Mouse (Mus musculus): ENCODE data around the gene Rad1.
"Not testable (repeated sequence)": the region's sequence is repeated elsewhere in the genome, so short reads cannot be mapped to it uniquely, and the experiment has no call there.

Rad1 gene

DNA sequence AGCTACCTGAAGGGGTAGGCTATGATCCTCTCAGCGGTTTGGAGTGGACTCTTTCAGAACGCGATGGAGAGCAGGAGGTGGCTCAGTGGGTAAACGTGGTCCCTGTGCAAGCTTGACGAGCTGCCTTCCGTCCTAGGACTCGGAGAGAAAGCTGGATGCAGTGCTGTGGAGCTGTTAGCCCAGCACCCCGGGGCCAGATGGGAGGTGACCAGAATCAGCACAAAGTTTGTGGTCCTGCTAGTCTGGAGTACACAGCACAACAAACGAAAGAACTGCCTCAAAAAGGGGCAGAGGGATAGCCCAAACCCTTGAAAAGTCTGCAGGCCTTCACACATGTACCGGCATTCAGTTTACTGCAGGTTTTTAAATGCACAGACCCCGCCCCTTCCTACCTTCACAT lies 10.1 kb downstream of the Rad1 start:
- ChIA-PET CTCF (no interaction called here), POLR2A (interaction anchor here in 3 of 4 experiments (1.0 to 2.8 kb wide), 7 partner anchors 9 to 219 kb away, joined by 3 to 12 read pairs (median 3); partner anchors contain the start of genes Dnajc21 (in 2 of the 3) and Rai14 (in 1 of the 3))

DNA sequence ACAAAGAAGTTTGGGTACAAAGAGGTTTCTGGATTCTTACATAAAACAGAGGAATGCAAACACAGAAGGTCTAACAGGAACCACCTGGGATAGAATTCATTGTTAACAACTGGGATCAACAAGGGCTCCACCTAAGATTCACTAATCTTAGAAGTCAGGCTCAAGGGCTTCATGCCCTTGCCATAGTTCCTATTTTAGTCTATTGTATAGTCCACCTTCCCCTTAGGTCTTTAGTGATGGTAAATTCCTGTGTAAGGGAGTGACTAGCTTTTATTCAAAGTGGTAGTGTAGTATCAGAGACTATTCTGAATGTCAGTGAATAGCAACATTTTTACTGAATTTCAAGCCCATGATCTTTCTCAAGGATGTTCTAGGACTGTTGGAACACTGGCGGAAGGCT lies 10.9 kb downstream of the Rad1 start:
- ChIA-PET POLR2A (interaction anchor here in 3 of 4 experiments (0.5 to 2.8 kb wide), 13 partner anchors 9 to 1316 kb away, joined by 3 to 12 read pairs (median 4); partner anchors contain the start of genes Dnajc21 (in 2 of the 3), Rai14 (in 2 of the 3), Brix1 (in 1 of the 3) and Rad1 (in 1 of the 3)), CTCF (interaction anchor here in 1 of 4 experiments (0.6 kb wide), 1 partner anchor 485 kb away, joined by 3 read pairs; the partner anchor contains the start of gene Amacr)

DNA sequence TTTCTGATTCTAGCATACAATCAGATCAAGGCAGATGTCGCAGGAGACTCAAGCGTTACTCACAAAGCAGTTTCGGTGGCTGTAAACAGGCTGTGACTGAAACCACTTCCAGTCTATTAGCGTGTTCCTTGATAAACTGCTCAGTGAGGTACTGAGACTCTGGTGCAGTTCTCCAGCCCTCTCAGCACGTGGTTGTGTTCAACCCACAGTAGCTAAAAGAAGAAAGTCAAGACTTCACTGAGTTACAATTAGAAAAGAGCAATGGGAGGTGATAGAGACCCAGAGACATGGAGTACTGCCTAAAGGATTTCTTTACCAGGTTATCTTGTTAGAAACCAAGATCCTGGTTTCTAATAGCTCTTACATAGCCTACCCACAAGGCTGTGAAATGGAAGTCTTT lies 13.8 kb downstream of the Rad1 start:
- ChIA-PET POLR2A (interaction anchor here in 1 of 4 experiments (0.6 to 1.6 kb wide), 3 partner anchors 14 to 268 kb away, joined by 3 to 13 read pairs (median 3); partner anchors contain the start of genes Brix1, Dnajc21 and Rad1), CTCF (interaction anchor here in 1 of 4 experiments (1.2 kb wide), 1 partner anchor 216 kb away, joined by 3 read pairs; no protein-coding TSS in a partner anchor)

DNA sequence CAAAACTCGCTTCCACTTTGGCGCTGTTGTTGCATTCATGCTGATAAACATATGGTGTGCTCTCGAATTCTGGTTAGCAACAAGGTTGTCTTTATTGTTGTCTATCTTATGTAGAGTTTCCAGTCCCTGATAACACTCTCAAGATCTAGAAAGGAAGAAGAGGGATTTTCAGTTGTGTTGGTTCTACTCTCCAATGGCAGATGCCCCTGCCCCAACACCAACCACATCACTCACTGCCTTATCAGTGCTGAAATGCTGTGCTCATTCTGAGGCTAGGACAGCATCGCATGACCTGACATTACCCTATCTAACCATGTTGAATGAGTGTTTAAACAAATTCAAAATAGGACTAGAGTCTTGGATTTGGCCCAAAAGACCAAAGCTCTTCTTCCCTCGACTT lies 14.2 kb downstream of the Rad1 start:
- ChIA-PET CTCF (interaction anchor here in 3 of 4 experiments (0.7 to 1.2 kb wide), 3 partner anchors 215 to 401 kb away, joined by 3 read pairs; no protein-coding TSS in a partner anchor), POLR2A (interaction anchor here in 2 of 4 experiments (1.2 to 1.6 kb wide), 2 partner anchors 15 to 402 kb away, joined by 5 to 13 read pairs; partner anchors contain the start of genes Brix1 (in 1 of the 2) and Rad1 (in 1 of the 2))

DNA sequence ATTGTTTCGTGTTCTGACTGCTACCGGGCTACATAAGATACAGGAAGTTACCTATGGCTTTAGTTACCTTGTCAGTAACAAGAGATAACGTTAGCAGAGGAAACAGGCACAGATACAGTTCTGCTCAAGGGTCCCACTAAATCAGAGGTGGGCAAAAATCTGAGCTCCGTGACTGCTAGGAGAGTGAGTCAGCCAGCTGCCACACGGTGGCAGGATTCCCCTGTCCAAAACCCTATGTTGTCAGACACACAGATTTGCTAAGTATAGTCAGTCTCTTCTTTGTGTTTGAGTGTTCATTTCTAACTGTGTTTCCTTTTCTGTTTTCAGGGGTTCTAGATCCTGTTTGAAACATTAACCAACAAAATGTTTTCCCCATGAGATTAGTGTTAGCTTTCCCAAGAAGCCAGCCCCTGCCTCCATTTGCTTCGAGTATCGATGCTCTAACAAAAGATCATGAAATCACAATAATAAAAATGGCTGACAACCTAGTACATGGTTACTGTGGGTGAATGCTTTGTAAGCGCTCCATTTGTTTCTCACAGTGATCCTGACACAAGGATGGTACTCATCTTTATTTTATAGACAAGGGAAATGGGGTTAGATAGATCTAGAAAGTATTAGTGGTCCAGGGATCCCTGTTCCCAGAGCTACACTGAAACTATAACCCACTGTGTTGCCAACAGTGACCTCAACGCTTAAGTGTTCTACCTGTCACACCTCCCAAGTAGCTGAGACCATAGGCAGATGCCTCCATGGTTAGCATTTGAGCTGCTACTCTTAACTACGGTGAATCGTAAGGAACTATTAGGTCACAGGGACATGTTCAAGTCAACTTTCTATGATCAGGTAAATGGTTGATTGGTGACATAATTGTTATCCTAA lies 15.3 kb downstream of the Rad1 start:
- CTCF ChIA-PET, result interaction anchor here (0.5 to 2.3 kb wide), 34 partner anchors 9 to 905 kb away, joined by 3 to 13 read pairs (median 4); partner anchors contain the start of genes Brix1 (in 2 of the 4), Rad1 (in 2 of the 4) and Dnajc21 (in 1 of the 4)
- POLR2A ChIA-PET, result interaction anchor here in 3 of 4 experiments (0.5 to 1.9 kb wide), 11 partner anchors 13 to 1361 kb away, joined by 3 to 13 read pairs (median 4); partner anchors contain the start of genes Amacr (in 2 of the 3), Brix1 (in 1 of the 3), Lmbrd2 (in 1 of the 3) and Rad1 (in 1 of the 3)

DNA sequence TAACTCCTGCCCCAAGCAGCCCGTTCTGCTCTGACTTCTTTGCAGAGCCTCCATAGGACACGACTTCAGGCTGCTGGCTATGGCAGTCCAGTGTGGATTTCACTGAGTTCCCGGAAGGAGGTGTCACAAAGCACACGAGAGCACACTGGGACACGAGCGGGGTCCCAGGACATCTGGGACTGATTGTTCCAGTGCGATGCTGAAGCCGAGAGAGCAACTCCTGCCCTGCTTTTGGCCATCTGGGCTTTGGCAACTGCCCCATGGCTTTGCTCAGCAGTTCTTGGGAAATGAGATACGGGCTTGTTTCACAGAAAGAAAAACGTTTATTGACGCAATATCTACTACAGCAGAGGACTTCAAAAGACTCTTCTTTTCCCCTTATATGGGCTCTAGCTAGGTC lies 20.3 kb downstream of the Rad1 start:
- ChIA-PET POLR2A (interaction anchor here in 2 of 4 experiments (0.7 to 1.1 kb wide), 2 partner anchors 20 to 36 kb away, joined by 3 read pairs; partner anchors contain the start of genes Brix1 (in 1 of the 2), Dnajc21 (in 1 of the 2) and Rad1 (in 1 of the 2)), CTCF (no interaction called here)

DNA sequence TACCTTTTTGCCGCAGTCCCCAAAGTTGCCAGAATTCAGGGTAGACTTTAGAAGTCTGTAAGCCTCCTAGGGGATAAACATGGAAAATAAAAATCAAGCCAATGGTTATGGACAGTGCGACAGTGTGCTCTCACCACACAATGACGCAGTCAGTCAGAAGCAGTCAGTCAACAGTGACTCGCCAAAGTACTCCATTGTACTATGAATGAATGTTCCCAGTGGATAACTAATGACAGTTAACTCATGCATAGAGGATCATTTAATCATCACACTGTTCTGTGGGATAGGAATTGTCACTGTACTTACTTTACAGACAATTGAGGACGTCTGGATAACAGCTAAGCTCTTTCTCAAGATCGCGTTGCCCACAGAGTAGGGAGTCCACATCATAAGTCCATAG lies 29.3 kb downstream of the Rad1 start:
- ChIA-PET POLR2A (interaction anchor here in 3 of 4 experiments (0.7 to 1.7 kb wide), 4 partner anchors 137 to 1072 kb away, joined by 3 read pairs; partner anchors contain the start of gene Rai14 (in 1 of the 3)), CTCF (interaction anchor here in 3 of 4 experiments (0.6 to 1.4 kb wide), 3 partner anchors 10 to 68 kb away, joined by 3 to 5 read pairs (median 3); no protein-coding TSS in a partner anchor)

DNA sequence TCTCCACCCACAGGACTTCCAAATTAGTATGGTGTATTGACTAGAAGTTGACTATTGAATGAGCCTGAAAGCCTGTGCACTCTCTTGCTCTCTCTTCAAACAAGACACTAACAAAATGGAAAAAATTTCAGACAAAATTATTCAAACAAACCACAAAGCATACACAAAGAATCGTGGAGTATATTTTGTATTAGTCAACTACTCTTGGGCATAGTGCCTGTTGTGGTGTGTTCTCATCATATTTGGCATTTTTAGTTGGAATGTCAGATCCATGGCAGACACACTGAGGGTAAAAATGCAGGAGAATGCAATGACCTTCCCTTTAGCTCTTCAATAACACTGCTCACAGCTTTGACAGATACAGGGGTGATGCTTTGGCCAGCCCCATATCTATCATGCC lies 40.1 kb downstream of the Rad1 start:
- ChIA-PET POLR2A (interaction anchor here in 1 of 4 experiments (0.6 kb wide), 1 partner anchor 11 kb away, joined by 4 read pairs; no protein-coding TSS in a partner anchor), CTCF (interaction anchor here in 1 of 4 experiments (0.7 kb wide), 1 partner anchor 799 kb away, joined by 3 read pairs; no protein-coding TSS in a partner anchor)

DNA sequence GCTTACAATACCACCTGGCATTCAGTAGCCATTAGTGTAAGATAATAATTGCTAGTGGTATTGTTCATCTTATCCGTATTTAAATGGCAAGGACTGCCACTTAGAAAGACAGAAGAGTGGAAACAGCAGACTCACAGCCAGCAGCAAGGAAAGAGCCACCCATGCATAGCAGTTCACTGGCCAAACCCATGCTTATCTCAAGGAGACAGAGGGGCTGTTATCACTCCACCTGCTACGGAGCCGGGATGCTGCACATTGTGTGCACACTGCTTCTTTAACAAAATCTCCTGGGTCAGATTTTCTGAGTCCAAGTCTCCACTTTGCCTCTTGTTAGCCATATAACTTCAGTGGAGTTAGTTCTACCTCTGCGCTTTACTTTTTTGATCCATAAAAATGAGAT lies 45.5 kb downstream of the Rad1 start:
- CTCF ChIA-PET, result interaction anchor here in 1 of 4 experiments (1.0 kb wide), 1 partner anchor 31 kb away, joined by 4 read pairs; no protein-coding TSS in a partner anchor
- POLR2A ChIA-PET, result no interaction called here

DNA sequence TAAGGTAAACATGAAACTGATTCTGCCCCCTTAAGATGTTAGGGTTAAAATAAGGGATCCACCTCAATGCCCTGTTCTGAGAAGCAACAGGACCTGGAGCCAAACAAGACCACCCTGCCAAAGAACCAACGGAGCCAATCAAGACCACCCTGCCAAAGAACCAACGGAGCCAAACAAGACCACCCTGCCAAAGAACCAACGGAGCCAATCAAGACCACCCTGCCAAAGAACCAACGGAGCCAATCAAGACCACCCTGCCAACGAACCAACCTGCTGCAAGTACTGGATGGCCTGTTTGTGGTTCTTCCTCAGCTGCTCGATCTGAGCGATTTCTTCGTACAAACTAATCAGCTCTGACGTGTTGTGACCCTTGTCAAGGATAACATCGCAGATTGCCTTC lies 47.5 kb downstream of the Rad1 start:
- CTCF ChIA-PET, result not testable (repeated sequence)
- POLR2A ChIA-PET, result interaction anchor here in 1 of 4 experiments (0.6 kb wide), 1 partner anchor 1036 kb away, joined by 3 read pairs; no protein-coding TSS in a partner anchor

DNA sequence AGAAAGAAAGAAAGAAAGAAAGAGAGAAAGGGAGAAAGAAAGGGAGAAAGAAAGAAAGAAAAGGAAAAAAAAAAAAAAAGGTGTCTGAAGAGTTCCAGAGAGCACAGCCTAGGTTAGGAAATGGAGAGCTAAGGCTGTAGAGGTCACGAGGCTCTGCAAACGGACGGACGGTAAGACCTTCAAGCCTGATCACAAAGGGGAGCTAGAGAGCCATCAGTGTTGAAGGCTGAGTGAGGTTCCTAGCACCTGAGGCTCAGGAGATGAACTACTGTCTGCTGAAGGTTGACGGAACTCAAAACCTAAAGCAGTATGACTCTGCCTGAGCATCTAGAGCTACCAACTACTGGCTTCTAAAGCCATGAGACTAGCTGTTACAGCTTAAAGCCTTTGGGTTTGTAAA lies 48.8 kb downstream of the Rad1 start:
- POLR2A ChIA-PET, result interaction anchor here in 2 of 4 experiments (0.6 to 0.7 kb wide), 6 partner anchors 21 to 1644 kb away, joined by 3 to 7 read pairs (median 4); no protein-coding TSS in a partner anchor

DNA sequence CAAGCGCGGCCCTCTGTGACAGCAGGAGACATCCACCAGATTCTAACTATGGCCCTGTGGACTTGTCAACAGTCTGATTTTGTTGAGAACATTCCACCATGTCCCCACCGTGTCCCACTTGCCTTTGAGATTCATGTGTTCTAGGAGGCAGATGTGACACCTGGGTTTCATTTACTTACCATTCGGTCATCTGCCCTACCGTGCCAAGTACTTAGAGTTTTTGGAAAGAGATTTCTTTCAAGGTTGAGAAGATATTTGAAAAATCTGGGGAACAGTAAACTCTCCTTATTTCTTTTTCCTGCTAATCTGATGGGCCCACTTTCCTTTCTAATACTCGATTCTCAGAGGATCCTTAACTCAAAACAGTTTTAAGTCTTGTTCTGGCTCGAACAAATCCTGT lies 50.2 kb downstream of the Rad1 start:
- ChIA-PET POLR2A (no interaction called here), CTCF (no interaction called here)

More for the DNA sequence above, 48.8 kb downstream of the Rad1 start:
- CTCF ChIA-PET, result interaction anchor here in 2 of 4 experiments (0.7 kb wide), 2 partner anchors 100 to 120 kb away, joined by 5 to 10 read pairs; no protein-coding TSS in a partner anchor

DNA sequence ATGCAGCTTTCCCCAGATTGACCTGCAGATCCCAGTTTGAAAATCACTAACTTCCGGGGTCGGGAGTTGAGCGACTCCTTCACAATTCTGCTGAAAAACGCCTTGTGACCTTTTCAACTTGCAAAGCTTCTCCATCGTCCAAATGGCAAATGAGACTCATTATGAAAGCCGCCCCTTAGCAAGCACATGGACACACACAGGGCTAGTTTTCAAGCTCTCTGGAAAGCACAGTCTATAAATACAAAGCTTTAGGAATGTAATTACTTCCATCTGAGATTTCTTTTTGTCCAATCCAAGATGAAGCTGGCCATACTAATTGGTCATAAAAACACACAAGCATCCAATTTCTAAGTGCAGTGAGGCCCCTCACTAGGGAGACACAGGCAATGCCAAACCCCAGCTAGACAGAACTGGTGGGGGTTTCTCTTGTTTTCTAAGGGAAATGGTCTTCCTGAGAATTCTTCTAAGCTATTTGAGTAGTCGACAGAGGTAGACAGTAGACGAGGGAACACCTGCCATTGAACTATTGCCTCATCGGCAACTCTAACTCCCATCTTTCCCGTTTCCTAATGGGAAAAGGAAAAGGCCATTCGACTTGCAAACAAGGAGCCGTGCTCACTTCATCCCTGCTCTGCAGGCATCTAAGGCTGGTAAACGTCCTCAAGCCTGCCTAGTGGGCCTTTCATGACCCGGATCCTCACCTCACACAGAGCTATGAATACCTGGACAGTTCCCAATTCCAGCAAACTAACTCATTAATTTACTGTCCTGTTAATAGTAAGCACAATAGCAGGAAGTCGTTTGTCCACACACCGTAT lies 54.7 kb downstream of the Rad1 start:
- CTCF ChIA-PET, result no interaction called here
- POLR2A ChIA-PET, result interaction anchor here in 2 of 4 experiments (0.5 to 2.0 kb wide), 4 partner anchors 11 to 1431 kb away, joined by 3 to 5 read pairs (median 4); no protein-coding TSS in a partner anchor

All from embryonic stem cell, embryonic (primary cell).